Mouse (Mus musculus): ENCODE measurements around the gene Rpl35. TPM values are rescaled to one million over a fixed set of nuclear protein-coding genes. Genes with fewer than 3 reads are reported as not detected.

Gene Rpl35
- total RNA-seq (2021) = 100 to 1,000 TPM; 307 to 341 TPM
- 90.7 and 108 TPM in 2 replicates for polyA plus RNA-seq (2012; rRNA removed)
- long read RNA-seq, transcript Rpl35-201 (4 exons, 946 nt) = major isoform, 478 of 485 reads
- long read RNA-seq, partial matches to known transcripts = 1 of 485 reads
- long read RNA-seq, other reads (novel, unspliced or antisense) = 3 of 485 reads

DNA sequence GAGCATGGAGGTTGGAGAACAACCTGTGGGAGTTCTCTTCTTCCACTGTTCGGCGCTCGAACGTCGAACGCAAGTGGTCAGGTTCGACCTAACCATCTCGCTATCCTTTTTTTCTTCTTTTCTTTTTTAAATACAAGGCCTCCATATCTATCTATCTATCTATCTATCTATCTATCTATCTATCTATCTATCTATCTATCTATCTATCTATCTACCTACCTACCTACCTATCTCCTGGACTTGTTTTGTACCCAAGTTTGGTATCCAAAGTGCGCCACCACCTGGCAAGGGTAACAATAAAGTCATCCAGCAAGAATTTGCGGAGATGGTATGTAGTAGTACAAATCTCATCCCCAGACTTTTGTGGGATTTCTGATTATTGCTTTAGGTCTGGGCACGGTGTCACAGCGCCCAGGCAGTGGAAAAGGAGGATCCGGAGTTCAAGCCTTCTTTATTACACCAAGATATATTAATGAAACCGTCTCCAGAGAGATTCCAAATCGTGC is at the start of gene Rpl35:
TSS of gene Rpl35 (minus strand) at position 51 of the 506 bp plus-strand sequence.
- Histone ChIP-seq H3K4me1 (ENCODE audit: control insufficient read depth, insufficient read depth, low read length) (peaks cover 10% of the 10 kb centered on the region), H3K79me2 (replicated peaks; ENCODE audit: control insufficient read depth, insufficient read depth, low read length) (peaks cover 1% of the 10 kb centered on the region; the same call in 1 of the 2 replicates), H3K27ac (peak within 1 kb of the TSS; percentile 77), H3K27me3 (ENCODE audit: control insufficient read depth, insufficient read depth, low read length) (no peaks in the 10 kb centered on the region), H3K4me3 (peak within 1 kb of the TSS; percentile 91), H3K36me3 (ENCODE audit: control insufficient read depth, insufficient read depth, low read length) (peaks cover 18% of the 10 kb centered on the region), H3K9ac (ENCODE audit: low read depth, low read length) (peak within 1 kb of the TSS; percentile 82)
- TF ChIP-seq CTCF (IDR thresholded peaks at IDR 0.05) (no peak), EP300 (IDR thresholded peaks at IDR 0.05; ENCODE audit: insufficient read depth, low read depth, low read length) (no peak), POLR2A (IDR thresholded peaks at IDR 0.05; ENCODE audit: insufficient read depth, low read depth, low read length) (no peak)
- DNase-seq = no peak
- 12% methylated on average over 15 of the region's 15 CpGs for WGBS
- intact Hi-C loops (cut with DNase I) = loop anchor here (5.0 to 10.0 kb wide), 2 partner anchors 62 to 361 kb away; partner anchors contain the start of genes Golga1 and Psmb7

DNA sequence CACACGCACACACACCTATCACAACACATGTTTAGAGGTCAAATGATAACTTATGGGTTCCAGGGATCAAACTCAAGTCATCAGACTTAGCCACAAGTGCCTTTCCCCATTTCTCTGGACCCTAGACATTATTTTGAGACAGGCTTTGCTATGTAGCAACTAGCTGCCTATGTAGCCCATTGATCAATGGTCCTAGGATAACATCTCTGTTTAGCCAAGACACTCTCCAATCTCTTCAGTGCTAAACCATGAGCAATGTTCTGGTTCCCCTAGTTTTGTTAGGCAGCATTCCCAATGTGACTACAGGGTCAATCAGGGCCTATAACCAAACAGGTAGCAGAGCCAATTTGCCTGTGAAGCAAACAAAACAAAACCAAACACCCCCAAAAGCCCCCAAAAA is 43.1 kb upstream of the Rpl35 start:
- H3K79me2 ChIP-seq (replicated peaks; ENCODE audit: control insufficient read depth, insufficient read depth, low read length) = no peaks in the 10 kb centered on the region
- no peaks in the 10 kb centered on the region for H3K27me3 ChIP-seq (ENCODE audit: control insufficient read depth, insufficient read depth, low read length)
- no peak overlapping the region for H3K27ac ChIP-seq
- DNase-seq = no peak
- TF ChIP-seq POLR2A (IDR thresholded peaks at IDR 0.05; ENCODE audit: insufficient read depth, low read depth, low read length) = no peak
- TF ChIP-seq EP300 (IDR thresholded peaks at IDR 0.05; ENCODE audit: insufficient read depth, low read depth, low read length) = no peak
- no peak for TF ChIP-seq CTCF (IDR thresholded peaks at IDR 0.05)
- H3K9ac ChIP-seq (ENCODE audit: low read depth, low read length) = no peak overlapping the region
- intact Hi-C loops (cut with DNase I) = no loop called here
- no peaks in the 10 kb centered on the region for H3K4me1 ChIP-seq (ENCODE audit: control insufficient read depth, insufficient read depth, low read length)
- peaks cover 8% of the 10 kb centered on the region for H3K36me3 ChIP-seq (ENCODE audit: control insufficient read depth, insufficient read depth, low read length)
- no peak overlapping the region for H3K4me3 ChIP-seq
- WGBS = 94% methylated on average over 1 of the region's 1 CpGs

DNA sequence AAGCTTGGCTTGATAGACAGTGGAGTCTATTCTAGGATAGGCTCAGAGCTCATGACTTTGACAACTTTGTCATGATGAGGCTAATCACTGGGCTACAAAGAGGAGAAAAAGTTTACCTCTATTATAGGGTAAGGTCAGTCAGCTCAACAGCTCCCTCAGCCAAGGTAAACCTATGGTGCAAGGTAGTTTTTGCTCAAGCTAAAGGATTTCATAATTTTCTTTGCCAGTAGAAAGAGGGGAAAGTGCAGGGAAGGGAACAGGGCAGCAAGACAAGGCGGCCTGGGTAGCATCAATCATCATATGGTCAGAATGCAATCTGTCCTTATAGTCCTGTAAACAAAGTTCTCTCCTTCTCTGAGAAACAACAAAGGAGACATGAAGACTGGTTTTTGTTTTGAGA is 34.8 kb upstream of the Rpl35 start:
- Histone ChIP-seq H3K27ac (no peak overlapping the region), H3K79me2 (replicated peaks; ENCODE audit: control insufficient read depth, insufficient read depth, low read length) (no peaks in the 10 kb centered on the region), H3K9ac (ENCODE audit: low read depth, low read length) (no peak overlapping the region), H3K27me3 (ENCODE audit: control insufficient read depth, insufficient read depth, low read length) (no peaks in the 10 kb centered on the region), H3K36me3 (ENCODE audit: control insufficient read depth, insufficient read depth, low read length) (peaks cover 3% of the 10 kb centered on the region), H3K4me3 (no peak overlapping the region), H3K4me1 (ENCODE audit: control insufficient read depth, insufficient read depth, low read length) (no peaks in the 10 kb centered on the region)
- DNase-seq = no peak
- WGBS = 97% methylated on average over 1 of the region's 1 CpGs
- TF ChIP-seq CTCF (IDR thresholded peaks at IDR 0.05) = no peak
- TF ChIP-seq POLR2A (IDR thresholded peaks at IDR 0.05; ENCODE audit: insufficient read depth, low read depth, low read length) = no peak
- intact Hi-C loops (cut with DNase I) = no loop called here

DNA sequence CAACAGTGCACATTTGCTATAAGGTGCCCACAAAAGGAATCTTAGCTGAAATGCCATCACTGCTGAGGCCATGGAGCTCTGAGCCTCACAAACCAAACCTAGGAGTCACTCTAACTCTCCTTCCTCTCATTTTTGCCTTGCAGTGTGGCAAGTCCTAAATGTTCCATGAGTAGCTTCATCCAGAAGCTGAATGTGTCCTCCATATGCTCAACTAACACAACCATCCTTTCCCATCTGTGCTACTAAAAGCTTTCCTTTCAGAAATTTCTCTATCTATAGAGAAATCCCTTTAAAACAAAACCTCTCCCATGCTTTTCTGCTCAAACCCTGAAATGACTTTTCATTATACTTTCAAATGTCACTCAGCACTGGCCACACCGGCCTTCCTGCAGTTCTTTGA is 26.2 kb upstream of the Rpl35 start:
- TF ChIP-seq EP300 (IDR thresholded peaks at IDR 0.05; ENCODE audit: insufficient read depth, low read depth, low read length) (no peak), POLR2A (IDR thresholded peaks at IDR 0.05; ENCODE audit: insufficient read depth, low read depth, low read length) (no peak), CTCF (IDR thresholded peaks at IDR 0.05) (no peak)
- intact Hi-C loops (cut with DNase I) = no loop called here

DNA sequence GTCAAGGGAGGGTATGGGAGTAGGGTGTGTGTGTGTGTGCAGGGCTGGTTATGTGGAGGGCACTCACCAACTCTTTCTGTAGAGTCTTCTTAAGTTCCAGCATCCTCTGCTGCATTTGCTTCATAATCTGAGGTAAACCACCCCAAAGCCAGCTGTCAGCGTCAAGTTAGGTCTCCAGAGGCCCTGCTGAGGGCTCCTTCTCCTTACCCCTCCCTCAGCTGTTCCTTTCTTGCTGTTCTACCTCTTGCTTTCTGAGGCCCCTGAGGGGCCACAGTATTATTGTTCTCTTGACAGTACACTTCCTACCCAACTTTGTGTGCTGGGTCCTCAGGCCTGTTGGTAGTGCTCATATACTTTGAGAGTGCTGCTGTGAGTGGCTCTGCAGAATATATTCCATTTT is 14.6 kb upstream of the Rpl35 start:
- Histone ChIP-seq H3K36me3 (ENCODE audit: control insufficient read depth, insufficient read depth, low read length) (peaks cover 7% of the 10 kb centered on the region; the same call in 1 of the 2 replicates), H3K27ac (no peak overlapping the region), H3K27me3 (ENCODE audit: control insufficient read depth, insufficient read depth, low read length) (no peaks in the 10 kb centered on the region), H3K9ac (ENCODE audit: low read depth, low read length) (no peak overlapping the region), H3K4me1 (ENCODE audit: control insufficient read depth, insufficient read depth, low read length) (no peaks in the 10 kb centered on the region), H3K4me3 (no peak overlapping the region), H3K79me2 (replicated peaks; ENCODE audit: control insufficient read depth, insufficient read depth, low read length) (no peaks in the 10 kb centered on the region)
- DNase-seq = no peak
- no peak for TF ChIP-seq CTCF (IDR thresholded peaks at IDR 0.05)
- TF ChIP-seq EP300 (IDR thresholded peaks at IDR 0.05; ENCODE audit: insufficient read depth, low read depth, low read length) = no peak
- TF ChIP-seq POLR2A (IDR thresholded peaks at IDR 0.05; ENCODE audit: insufficient read depth, low read depth, low read length) = no peak
- intact Hi-C loops (cut with DNase I) = no loop called here
- WGBS = 89% methylated on average over 1 of the region's 1 CpGs

More for the DNA sequence above, 26.2 kb upstream of the Rpl35 start:
- Histone ChIP-seq H3K9ac (ENCODE audit: low read depth, low read length) (no peak overlapping the region), H3K27me3 (ENCODE audit: control insufficient read depth, insufficient read depth, low read length) (no peaks in the 10 kb centered on the region), H3K4me1 (ENCODE audit: control insufficient read depth, insufficient read depth, low read length) (no peaks in the 10 kb centered on the region), H3K27ac (no peak overlapping the region), H3K36me3 (ENCODE audit: control insufficient read depth, insufficient read depth, low read length) (no peaks in the 10 kb centered on the region; the same call in 1 of the 2 replicates), H3K79me2 (replicated peaks; ENCODE audit: control insufficient read depth, insufficient read depth, low read length) (no peaks in the 10 kb centered on the region), H3K4me3 (no peak overlapping the region)
- no peak for DNase-seq
- WGBS = 95% methylated on average over 1 of the region's 1 CpGs

DNA sequence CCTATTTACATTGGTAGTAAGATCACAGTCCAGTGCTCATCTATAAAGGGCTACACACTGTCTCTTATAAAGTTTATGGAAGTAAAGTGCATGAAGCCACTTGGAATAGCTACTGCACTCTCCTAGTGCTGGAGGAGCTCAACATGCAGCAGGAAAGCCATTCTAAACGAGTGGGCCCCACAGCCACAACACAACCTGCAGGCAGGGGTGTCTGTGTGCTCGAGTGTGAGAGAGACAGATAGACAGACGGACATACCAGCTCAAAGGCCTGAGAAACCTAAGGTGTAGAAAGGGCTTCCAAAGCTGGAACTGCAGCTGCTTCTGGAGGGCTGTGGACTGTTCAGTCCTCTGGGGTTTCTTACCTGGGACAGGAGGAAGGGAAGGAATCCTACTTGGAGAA is 11.2 kb upstream of the Rpl35 start:
- Histone ChIP-seq H3K4me3 (no peak overlapping the region), H3K27ac (no peak overlapping the region), H3K79me2 (replicated peaks; ENCODE audit: control insufficient read depth, insufficient read depth, low read length) (no peaks in the 10 kb centered on the region), H3K9ac (ENCODE audit: low read depth, low read length) (no peak overlapping the region), H3K36me3 (ENCODE audit: control insufficient read depth, insufficient read depth, low read length) (peaks cover 15% of the 10 kb centered on the region), H3K4me1 (ENCODE audit: control insufficient read depth, insufficient read depth, low read length) (peaks cover 6% of the 10 kb centered on the region), H3K27me3 (ENCODE audit: control insufficient read depth, insufficient read depth, low read length) (no peaks in the 10 kb centered on the region)
- no peak for DNase-seq
- intact Hi-C loops (cut with DNase I) = no loop called here
- TF ChIP-seq POLR2A (IDR thresholded peaks at IDR 0.05; ENCODE audit: insufficient read depth, low read depth, low read length) (no peak), EP300 (IDR thresholded peaks at IDR 0.05; ENCODE audit: insufficient read depth, low read depth, low read length) (no peak), CTCF (IDR thresholded peaks at IDR 0.05) (no peak)
- 77% methylated on average over 3 of the region's 3 CpGs for WGBS
